Mouse (Mus musculus): ENCODE results near the gene Sema6b. TPM values are rescaled to one million over a fixed set of nuclear protein-coding genes. Genes with fewer than 3 reads are reported as not detected.

Gene Sema6b
- total and polyA plus RNA-seq, 3 experiments, result 0.71 to 2.2 (median 1.3) TPM

GRCm38 (mm10) chr17:56102158-56102557 lies 38.0 kb downstream of the Sema6b start:
- dilution Hi-C loops (cut with MboI; ENCODE audit: extremely low pct_ligation_motif_present, extremely low pct_unique_long_range_greater_than_20kb, low sequenced_read_pairs), result no loop called here
- H3K4me2 ChIP-seq (ENCODE audit: insufficient read depth, low read depth, poor library complexity, severe bottlenecking), result no peak overlapping the region
- H3K27ac ChIP-seq (ENCODE audit: insufficient read depth, low read depth), result no peak overlapping the region
- peaks cover 66 to 72% of the 10 kb centered on the region in 2 experiments for H3K36me3 ChIP-seq (replicated peaks in 1 of 2; ENCODE audit: control insufficient read depth in 1 of 2, insufficient read depth in 1 of 2, low read length in 1 of 2)
- in situ Hi-C loops (cut with MboI; ENCODE audit: low pct_ligation_motif_present, low pct_unique_long_range_greater_than_20kb, low sequenced_read_pairs), result no loop called here
- no peaks in the 10 kb centered on the region for H3K79me2 ChIP-seq (replicated peaks; ENCODE audit: control insufficient read depth, extremely low read depth, insufficient read depth, poor library complexity, severe bottlenecking)
- no peaks in the 10 kb centered on the region for H3K9me3 ChIP-seq (replicated peaks; ENCODE audit: low read length)
- no peak for DNase-seq (ENCODE audit: extremely low read depth)
- no peak overlapping the region for H3K9ac ChIP-seq (ENCODE audit: insufficient read depth, low read depth)
- no peaks in the 10 kb centered on the region for H3K4me1 ChIP-seq (ENCODE audit: control insufficient read depth in 1 of 2, insufficient read depth in 2 of 2)
- TF ChIP-seq EP300 (IDR thresholded peaks at IDR 0.05; ENCODE audit: low read length) (no peak), HCFC1 (IDR thresholded peaks at IDR 0.05; ENCODE audit: low read depth, low read length) (no peak), MAFK (IDR thresholded peaks at IDR 0.05; ENCODE audit: insufficient replicate concordance, low read length) (no peak), POLR2A (IDR thresholded peaks at IDR 0.05; ENCODE audit: low read depth, low read length) (no peak), JUN (IDR thresholded peaks at IDR 0.05; ENCODE audit: insufficient read depth, low read depth, low read length) (no peak), CHD2 (IDR thresholded peaks at IDR 0.05; ENCODE audit: low read length) (no peak), TBP (conservative IDR thresholded peaks at IDR 0.05; ENCODE audit: low read depth, low read length) (no peak), CTCF (conservative IDR thresholded peaks at IDR 0.05 in 1 of 2, IDR thresholded peaks at IDR 0.05 in 1 of 2; ENCODE audit: low read depth in 2 of 2, low read length in 2 of 2) (no peak), KAT2A (IDR thresholded peaks at IDR 0.05; ENCODE audit: insufficient replicate concordance, low read length) (no peak), CHD1 (IDR thresholded peaks at IDR 0.05; ENCODE audit: low read depth, low read length) (no peak), USF2 (conservative IDR thresholded peaks at IDR 0.05; ENCODE audit: low read depth, low read length) (no peak), MEF2A (IDR thresholded peaks at IDR 0.05; ENCODE audit: borderline replicate concordance, low read depth, low read length) (no peak)
- no peaks in the 10 kb centered on the region for H3K27me3 ChIP-seq (replicated peaks)
- no peak overlapping the region for H3K4me3 ChIP-seq (replicated peaks in 1 of 3; ENCODE audit: low read depth in 2 of 3, low read length in 2 of 3, poor library complexity in 1 of 3)

DNA sequence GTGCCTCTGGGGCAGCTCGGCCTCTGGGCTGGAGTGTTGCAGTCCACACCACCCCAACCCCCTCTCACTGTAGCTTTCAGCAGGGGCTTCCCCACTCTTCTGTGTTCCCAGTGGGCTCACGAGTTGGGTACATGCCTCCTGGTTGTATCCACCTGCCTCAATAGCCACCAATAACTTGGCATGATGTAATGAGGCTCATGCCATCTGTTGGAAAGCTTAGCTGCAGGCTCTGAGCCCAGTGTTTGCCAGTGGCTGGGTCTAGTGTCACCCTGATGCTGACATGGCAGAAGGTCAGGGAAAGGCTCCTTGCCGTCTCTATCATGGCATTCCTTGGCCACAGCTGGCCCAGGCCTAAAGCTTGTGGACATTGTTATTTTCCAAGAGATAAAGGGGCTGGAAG lies 39.3 kb downstream of the Sema6b start:
- H3K27ac ChIP-seq (ENCODE audit: insufficient read depth, low read depth), result no peak overlapping the region
- TF ChIP-seq MEF2A (IDR thresholded peaks at IDR 0.05; ENCODE audit: borderline replicate concordance, low read depth, low read length), result no peak
- TF ChIP-seq NELFE (IDR thresholded peaks at IDR 0.05; ENCODE audit: low read depth, low read length), result no peak
- TF ChIP-seq UBTF (IDR thresholded peaks at IDR 0.05; ENCODE audit: low read depth, low read length), result no peak
- no peak for TF ChIP-seq ZMIZ1 (IDR thresholded peaks at IDR 0.05; ENCODE audit: low read depth, low read length)
- no peak for TF ChIP-seq HCFC1 (IDR thresholded peaks at IDR 0.05; ENCODE audit: low read depth, low read length)
- TF ChIP-seq POLR2AphosphoS2 (IDR thresholded peaks at IDR 0.05; ENCODE audit: low read depth, low read length), result no peak
- TF ChIP-seq JUND (conservative IDR thresholded peaks at IDR 0.05; ENCODE audit: low read depth, low read length), result no peak
- TF ChIP-seq SMC3 (IDR thresholded peaks at IDR 0.05; ENCODE audit: low read depth, low read length), result no peak
- no peak for TF ChIP-seq RCOR1 (conservative IDR thresholded peaks at IDR 0.05; ENCODE audit: low read depth, low read length)
- no peak for TF ChIP-seq EP300 (IDR thresholded peaks at IDR 0.05; ENCODE audit: low read length)
- no peak for TF ChIP-seq MAX (IDR thresholded peaks at IDR 0.05; ENCODE audit: low read length)
- no peak for TF ChIP-seq RAD21 (IDR thresholded peaks at IDR 0.05; ENCODE audit: low read depth, low read length)
- no peak for TF ChIP-seq MAFK (IDR thresholded peaks at IDR 0.05; ENCODE audit: insufficient replicate concordance, low read length)
- no peaks in the 10 kb centered on the region for H3K9me3 ChIP-seq (replicated peaks; ENCODE audit: low read length)
- no peaks in the 10 kb centered on the region for H3K4me1 ChIP-seq (ENCODE audit: control insufficient read depth in 1 of 2, insufficient read depth in 2 of 2)
- H3K4me3 ChIP-seq (replicated peaks in 1 of 3; ENCODE audit: low read depth in 2 of 3, low read length in 2 of 3, poor library complexity in 1 of 3), result no peak overlapping the region
- H3K9ac ChIP-seq (ENCODE audit: insufficient read depth, low read depth), result no peak overlapping the region
- dilution Hi-C loops (cut with MboI; ENCODE audit: extremely low pct_ligation_motif_present, extremely low pct_unique_long_range_greater_than_20kb, low sequenced_read_pairs), result no loop called here
- DNase-seq (ENCODE audit: extremely low read depth), result no peak
- H3K4me2 ChIP-seq (ENCODE audit: insufficient read depth, low read depth, poor library complexity, severe bottlenecking), result no peak overlapping the region
- no peaks in the 10 kb centered on the region for H3K79me2 ChIP-seq (replicated peaks; ENCODE audit: control insufficient read depth, extremely low read depth, insufficient read depth, poor library complexity, severe bottlenecking)
- peaks cover 79 to 82% of the 10 kb centered on the region in 2 experiments for H3K36me3 ChIP-seq (replicated peaks in 1 of 2; ENCODE audit: control insufficient read depth in 1 of 2, insufficient read depth in 1 of 2, low read length in 1 of 2)
- no peaks in the 10 kb centered on the region for H3K27me3 ChIP-seq (replicated peaks)
- in situ Hi-C loops (cut with MboI; ENCODE audit: low pct_ligation_motif_present, low pct_unique_long_range_greater_than_20kb, low sequenced_read_pairs), result no loop called here
